Comparison of ENCODE assay signal across 21 mouse cellular contexts in the genomic region with DNA sequence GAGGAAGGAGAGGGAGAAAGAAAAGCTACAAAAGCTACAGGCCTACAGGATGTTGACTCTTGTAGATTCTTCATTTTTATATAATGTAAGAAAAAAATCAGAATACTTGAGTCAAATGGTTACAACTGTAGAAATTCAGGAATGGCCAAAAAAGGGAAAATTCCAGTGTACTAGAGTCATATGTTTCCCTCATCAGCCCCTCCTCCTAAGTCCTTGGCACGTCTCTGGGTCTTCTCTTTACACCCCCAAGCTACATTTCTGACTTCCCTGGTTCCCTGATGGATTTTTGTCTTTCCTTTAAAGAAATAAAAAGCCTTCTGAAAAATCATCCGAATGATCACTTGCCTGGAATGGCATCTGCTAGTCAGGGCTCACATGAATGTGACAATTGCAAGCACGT.
"Had no signal": no experiment of that assay in that cellular context is flagged by ENCODE, and none has a peak within 500 bp of the region (broad histone marks: within the 10 kb centered on the region; RNA-seq: fewer than 3 reads in every experiment).

No protein-coding gene starts in this region.

- H3K36me3 ChIP-seq: kidney, embryonic 15.5 days; limb, embryonic 12.5 days; limb, embryonic 15.5 days; midbrain, embryonic 15.5 days; neural tube, embryonic 12.5 days; neural tube, embryonic 15.5 days had no signal

- H3K4me1 ChIP-seq: kidney, embryonic 15.5 days; limb, embryonic 12.5 days; limb, embryonic 15.5 days; midbrain, embryonic 15.5 days; neural tube, embryonic 12.5 days; neural tube, embryonic 15.5 days had no signal

- H3K4me3 ChIP-seq: kidney, embryonic 15.5 days; limb, embryonic 12.5 days; limb, embryonic 15.5 days; midbrain, embryonic 15.5 days; neural tube, embryonic 12.5 days; neural tube, embryonic 15.5 days had no signal

- DNase-seq: kidney, adult 8-10 months; kidney, postnatal 10 days; kidney, postnatal 36 days; left cerebral cortex, postnatal 4 days; liver, postnatal 0 days; lung, embryonic 14.5 days; lung, postnatal 36 days; right cerebral cortex, adult 18-20 months; right cerebral cortex, postnatal 14 days; spleen, adult 18-20 months; thymus, adult 2 months; thymus, postnatal 14 days; thymus, postnatal 4 days had no signal

- H3K27ac ChIP-seq: kidney, embryonic 15.5 days; limb, embryonic 12.5 days; limb, embryonic 15.5 days; liver, embryonic 14.5 days; midbrain, embryonic 15.5 days; neural tube, embryonic 12.5 days; neural tube, embryonic 15.5 days; stomach, postnatal 0 days had no signal
